Mouse (Mus musculus) thymus, adult 2 months (tissue): ENCODE measurements around the gene Ccdc170. TPM values are rescaled to one million over a fixed set of nuclear protein-coding genes. Genes with fewer than 3 reads are reported as not detected.
A peak's percentile ranks its signal among the peaks of the same experiment; 100 is the strongest.

ENCODE experiments used
- DNase-seq: peaks from one replicate; pipeline ENCODE4 v3.0.0; 2021
- H3K27ac ChIP-seq: fragments of 200-500 bp; 2 replicates; pipeline ENCODE4 v1.5.1; 2012; ENCODE audit warnings: low read length, control low read depth; ENCODE audit not compliant: control insufficient read depth, insufficient read depth
- H3K27me3 ChIP-seq: fragments of 200-500 bp; 2 replicates; pipeline ENCODE4 v1.6.1; 2012; ENCODE audit warnings: mild to moderate bottlenecking, low read length, moderate library complexity, mixed read lengths; ENCODE audit not compliant: control insufficient read depth, insufficient read depth
- H3K36me3 ChIP-seq: fragments of 200-500 bp; 2 replicates; pipeline ENCODE4 v1.6.1; 2012; ENCODE audit warnings: mild to moderate bottlenecking, low read length, moderate library complexity; ENCODE audit not compliant: control insufficient read depth, insufficient read depth
- H3K4me1 ChIP-seq: fragments of 200-500 bp; replicated peaks from 2 replicates; pipeline ENCODE4 v1.6.1; 2012; ENCODE audit warnings: low read length; ENCODE audit not compliant: control insufficient read depth, insufficient read depth
- H3K4me3 ChIP-seq: fragments of 200-500 bp; 2 replicates; pipeline ENCODE4 v1.5.1; 2012; ENCODE audit warnings: mild to moderate bottlenecking, low read length, control low read depth, moderate library complexity; ENCODE audit not compliant: control insufficient read depth, insufficient read depth
- CTCF ChIP-seq: fragments of 200-500 bp; IDR thresholded peaks from 2 replicates; pipeline ENCODE4 v1.5.1; 2012; ENCODE audit warnings: mild to moderate bottlenecking, control low read depth, low read length, moderate library complexity, borderline replicate concordance; ENCODE audit not compliant: control insufficient read depth, poor library complexity, insufficient read depth; ENCODE audit errors: extremely low read depth
- POLR2A ChIP-seq: fragments of 200-500 bp; IDR thresholded peaks from 2 replicates; pipeline ENCODE4 v1.6.1; 2012; ENCODE audit warnings: mild to moderate bottlenecking, low read length, control low read depth, moderate library complexity; ENCODE audit not compliant: control insufficient read depth, poor library complexity, insufficient read depth; ENCODE audit errors: extremely low read depth
- WGBS: fragments of 180-500 bp; shearing (Covaris S2); methylation state at CpG from one replicate; pipeline ENCODE4 v1.1.7; 2018; 5-methylcytosine and 5-hydroxymethylcytosine counted together
- polyA plus RNA-seq: library from polyadenylated mRNA; depleted of rRNA; stranded (reverse); fragments of >200 nt; gene quantifications from 2 replicates; pipeline ENCODE4 v1.2.3, GENCODE M21; 2012

Ccdc170 gene
- polyA plus RNA-seq, 1 experiment = 0.24 TPM

DNA sequence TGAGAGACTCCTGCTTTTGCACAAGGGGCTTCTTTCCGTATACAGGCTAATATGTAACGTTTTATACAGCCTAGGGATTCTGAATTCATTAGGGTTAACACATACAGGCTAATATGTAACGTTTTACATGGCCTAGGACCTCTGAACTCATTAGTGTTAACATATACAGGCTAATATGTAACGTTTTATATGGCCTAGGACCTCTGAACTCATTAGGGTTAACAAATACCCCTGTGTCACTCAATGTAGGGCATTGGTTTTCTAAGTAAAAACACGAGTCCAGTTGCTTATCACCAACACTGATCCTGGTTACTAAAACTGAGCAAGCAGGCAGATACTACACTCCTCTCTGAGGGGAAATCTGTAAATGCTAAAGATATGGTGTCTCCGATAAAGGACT is 49.6 kb downstream of the Ccdc170 start:
- Histone ChIP-seq H3K27ac (no peak overlapping the region), H3K4me1 (no peaks in the 10 kb centered on the region), H3K36me3 (no peaks in the 10 kb centered on the region), H3K27me3 (no peaks in the 10 kb centered on the region), H3K4me3 (no peak overlapping the region)
- whole genome bisulfite sequencing = 92% methylated on average over 6 of the region's 6 CpGs
- no peak for DNase-seq
- no peak for TF ChIP-seq CTCF
- no peak for TF ChIP-seq POLR2A

- DNase-seq = no peak
- Histone ChIP-seq H3K4me1 (no peaks in the 10 kb centered on the region), H3K27me3 (no peaks in the 10 kb centered on the region), H3K27ac (no peak overlapping the region), H3K4me3 (no peak overlapping the region), H3K36me3 (no peaks in the 10 kb centered on the region)
- TF ChIP-seq POLR2A (no peak), CTCF (no peak)
- 88% methylated on average over 6 of the region's 6 CpGs for whole genome bisulfite sequencing
These were observed 50.4 kb downstream of the Ccdc170 start for GRCm38 (mm10) chr10:4532731-4533130.

DNA sequence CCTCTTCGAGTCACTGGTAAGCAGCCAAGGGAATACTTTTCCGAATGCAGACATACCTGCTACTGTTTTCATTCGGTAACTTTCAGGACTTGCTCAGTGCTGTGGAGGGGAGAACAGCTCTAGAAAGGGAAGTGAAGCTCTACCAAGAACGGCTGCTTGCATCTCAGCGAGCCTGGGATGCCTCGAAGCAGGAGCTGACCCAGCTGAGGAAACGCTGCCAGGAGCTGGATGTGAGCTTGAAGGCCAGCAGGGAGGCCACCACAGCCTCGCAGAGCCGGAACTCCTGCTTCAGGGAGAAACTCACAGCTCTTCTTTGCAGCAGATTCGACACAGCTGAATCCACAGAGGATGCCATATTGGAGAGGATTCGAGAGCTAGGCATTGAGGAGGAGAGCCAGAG is 51.6 kb downstream of the Ccdc170 start:
- WGBS = 81% methylated on average over 11 of the region's 11 CpGs
- Histone ChIP-seq H3K27me3 (no peaks in the 10 kb centered on the region), H3K4me3 (no peak overlapping the region), H3K4me1 (no peaks in the 10 kb centered on the region), H3K27ac (no peak overlapping the region), H3K36me3 (no peaks in the 10 kb centered on the region)
- TF ChIP-seq CTCF = no peak
- TF ChIP-seq POLR2A = no peak
- DNase-seq = no peak

DNA sequence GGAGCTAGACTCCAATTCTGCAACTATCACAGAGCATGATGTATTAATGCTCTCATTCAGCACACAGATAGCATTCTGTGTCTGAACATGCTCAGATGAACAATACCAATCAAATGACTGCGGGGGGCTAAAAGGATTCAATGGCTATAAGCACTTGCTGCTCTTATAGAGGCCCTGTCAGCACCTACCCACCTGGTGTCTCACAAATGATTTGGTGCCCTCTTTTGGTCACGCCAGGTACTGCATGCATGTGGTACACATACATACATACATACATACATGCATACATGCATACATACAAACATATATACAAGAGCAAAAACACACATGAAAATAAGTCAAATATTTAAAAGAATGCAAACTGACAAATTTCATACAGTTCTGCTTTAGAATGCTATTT is 63.2 kb downstream of the Ccdc170 start:
- Histone ChIP-seq H3K4me3 (no peak overlapping the region), H3K27me3 (no peaks in the 10 kb centered on the region), H3K36me3 (no peaks in the 10 kb centered on the region), H3K4me1 (no peaks in the 10 kb centered on the region), H3K27ac (no peak overlapping the region)
- peak; percentile 11 for DNase-seq
- 98% methylated on average over 2 of the region's 2 CpGs for WGBS
- TF ChIP-seq CTCF = no peak
- no peak for TF ChIP-seq POLR2A

- TF ChIP-seq CTCF (no peak), POLR2A (no peak)
- Histone ChIP-seq H3K4me1 (no peaks in the 10 kb centered on the region), H3K27me3 (no peaks in the 10 kb centered on the region), H3K36me3 (no peaks in the 10 kb centered on the region), H3K27ac (no peak overlapping the region), H3K4me3 (no peak overlapping the region)
- DNase-seq = no peak
- WGBS = 89% methylated on average over 9 of the region's 9 CpGs
These were observed 71.3 kb downstream of the Ccdc170 start for GRCm38 (mm10) chr10:4553442-4554119.

GRCm38 (mm10) chr10:4556842-4557377 is 74.6 kb downstream of the Ccdc170 start:
- H3K27me3 ChIP-seq = no peaks in the 10 kb centered on the region
- H3K4me3 ChIP-seq = no peak overlapping the region
- WGBS = 87% methylated on average over 3 of the region's 3 CpGs
- DNase-seq = no peak
- no peaks in the 10 kb centered on the region for H3K36me3 ChIP-seq
- H3K4me1 ChIP-seq = no peaks in the 10 kb centered on the region
- TF ChIP-seq POLR2A (no peak), CTCF (no peak)
- no peak overlapping the region for H3K27ac ChIP-seq

GRCm38 (mm10) chr10:4559132-4559531 is 76.8 kb downstream of the Ccdc170 start:
- 84% methylated on average over 4 of the region's 4 CpGs for WGBS

More at GRCm38 (mm10) chr10:4559132-4559531, 76.8 kb downstream of the Ccdc170 start:
- Histone ChIP-seq H3K27ac (no peak overlapping the region), H3K4me1 (no peaks in the 10 kb centered on the region), H3K36me3 (no peaks in the 10 kb centered on the region), H3K4me3 (no peak overlapping the region), H3K27me3 (no peaks in the 10 kb centered on the region)
- TF ChIP-seq POLR2A = no peak
- TF ChIP-seq CTCF = no peak
- DNase-seq = no peak
